Mouse (Mus musculus): ENCODE data around the gene Mpnd.

Mpnd gene

GRCm38 (mm10) chr17:56005415-56006061 lies at the start of gene Mpnd, which contains the start of gene Stap2:
Mpnd (plus strand) TSS chr17:56005711.
Stap2 (minus strand) TSS chr17:56005584.
- in situ Hi-C loops (cut with MboI, MseI), result loop anchor here (5.0 kb wide), 2 partner anchors 1387 to 1863 kb away; no protein-coding TSS in a partner anchor

GRCm38 (mm10) chr17:55956129-55956528 lies 49.4 kb upstream of the Mpnd start:
- in situ Hi-C loops (cut with MboI, MseI), result loop anchor here (25.0 kb wide), 1 partner anchor 244 kb away; the partner anchor contains the start of gene Pot1b

- in situ Hi-C loops (cut with MboI, MseI), result loop anchor here (25.0 kb wide), 1 partner anchor 244 kb away; the partner anchor contains the start of gene Pot1b
These were observed 48.9 kb upstream of the Mpnd start for GRCm38 (mm10) chr17:55956591-55956990.

- in situ Hi-C loops (cut with MboI, MseI), result loop anchor here (25.0 kb wide), 1 partner anchor 245 kb away; the partner anchor contains the start of gene Pot1b
These were observed 48.3 kb upstream of the Mpnd start for GRCm38 (mm10) chr17:55957168-55957567.

GRCm38 (mm10) chr17:55957726-55958583 lies 47.6 kb upstream of the Mpnd start:
- in situ Hi-C loops (cut with MboI, MseI), result loop anchor here (25.0 kb wide), 1 partner anchor 246 kb away; the partner anchor contains the start of gene Pot1b

- in situ Hi-C loops (cut with MboI, MseI), result loop anchor here (25.0 kb wide), 1 partner anchor 246 kb away; the partner anchor contains the start of gene Pot1b
These were observed 47.0 kb upstream of the Mpnd start for GRCm38 (mm10) chr17:55958584-55958886.

- in situ Hi-C loops (cut with MboI, MseI), result loop anchor here (25.0 kb wide), 1 partner anchor 247 kb away; the partner anchor contains the start of gene Pot1b
These were observed 46.4 kb upstream of the Mpnd start, which contains the start of gene Yju2 for GRCm38 (mm10) chr17:55958918-55959728. Yju2 (plus strand) TSS chr17:55959099.

GRCm38 (mm10) chr17:55959946-55960740 lies 45.4 kb upstream of the Mpnd start:
- in situ Hi-C loops (cut with MboI, MseI), result loop anchor here (25.0 kb wide), 1 partner anchor 248 kb away; the partner anchor contains the start of gene Pot1b

- in situ Hi-C loops (cut with MboI, MseI), result loop anchor here (25.0 kb wide), 1 partner anchor 248 kb away; the partner anchor contains the start of gene Pot1b
These were observed 44.7 kb upstream of the Mpnd start for GRCm38 (mm10) chr17:55960791-55961190.

GRCm38 (mm10) chr17:55961631-55962030 lies 43.9 kb upstream of the Mpnd start:
- in situ Hi-C loops (cut with MboI, MseI), result loop anchor here (25.0 kb wide), 1 partner anchor 249 kb away; the partner anchor contains the start of gene Pot1b

- in situ Hi-C loops (cut with MboI, MseI), result loop anchor here (25.0 kb wide), 1 partner anchor 251 kb away; the partner anchor contains the start of gene Pot1b
These were observed 42.3 kb upstream of the Mpnd start for GRCm38 (mm10) chr17:55963171-55963570.

GRCm38 (mm10) chr17:55964496-55964895 lies 41.0 kb upstream of the Mpnd start:
- in situ Hi-C loops (cut with MboI, MseI), result loop anchor here (25.0 kb wide), 1 partner anchor 252 kb away; the partner anchor contains the start of gene Pot1b

- in situ Hi-C loops (cut with MboI, MseI), result loop anchor here (5.0 to 25.0 kb wide), 2 partner anchors 52 to 253 kb away; partner anchors contain the start of gene Pot1b
These were observed 40.5 kb upstream of the Mpnd start for GRCm38 (mm10) chr17:55964996-55965395.

GRCm38 (mm10) chr17:55967186-55967585 lies 38.3 kb upstream of the Mpnd start:
- in situ Hi-C loops (cut with MboI, MseI), result loop anchor here (5.0 to 25.0 kb wide), 2 partner anchors 50 to 255 kb away; partner anchors contain the start of gene Pot1b

GRCm38 (mm10) chr17:55968210-55968609 lies 37.3 kb upstream of the Mpnd start:
- in situ Hi-C loops (cut with MboI, MseI), result loop anchor here (5.0 to 25.0 kb wide), 2 partner anchors 49 to 256 kb away; partner anchors contain the start of gene Pot1b

GRCm38 (mm10) chr17:55969560-55969959 lies 36.0 kb upstream of the Mpnd start:
- in situ Hi-C loops (cut with MboI, MseI), result loop anchor here (5.0 to 25.0 kb wide), 2 partner anchors 48 to 257 kb away; partner anchors contain the start of gene Pot1b

GRCm38 (mm10) chr17:55969966-55970891 lies 35.3 kb upstream of the Mpnd start, which contains the start of gene Shd:
Shd (plus strand) TSS chr17:55970467.
- in situ Hi-C loops (cut with MboI, MseI), result loop anchor here (5.0 to 25.0 kb wide), 2 partner anchors 47 to 258 kb away; partner anchors contain the start of gene Pot1b

- in situ Hi-C loops (cut with MboI, MseI), result loop anchor here (25.0 kb wide), 1 partner anchor 259 kb away; the partner anchor contains the start of gene Pot1b
These were observed 34.1 kb upstream of the Mpnd start for GRCm38 (mm10) chr17:55971453-55971852.

Measured in regulatory T cell (primary cell).